Mouse (Mus musculus): ENCODE measurements around the gene Ubash3b. TPM values are rescaled to one million over a fixed set of nuclear protein-coding genes. Genes with fewer than 3 reads are reported as not detected.

Ubash3b gene
- polyA plus RNA-seq, 1 experiment from 2014 or later: 29.7 TPM

- Histone ChIP-seq H3K4me2 (ENCODE audit: low read length) (no peak overlapping the region), H3K27me3 (replicated peaks; ENCODE audit: control insufficient read depth, insufficient read depth, low read length) (no peaks in the 10 kb centered on the region), H3K4me1 (ENCODE audit: control insufficient read depth, insufficient read depth, low read depth, low read length) (peaks cover 11% of the 10 kb centered on the region), H3K27ac (ENCODE audit: low read depth, low read length) (peak overlapping the region; percentile 26; the same call in 1 of the 2 replicates), H3K36me3 (ENCODE audit: control insufficient read depth, insufficient read depth, low read length) (no peaks in the 10 kb centered on the region), H3K4me3 (ENCODE audit: low read length) (no peak overlapping the region), H3K9ac (ENCODE audit: low read depth, low read length) (peak overlapping the region; percentile 25; the same call in 1 of the 2 replicates), H3K9me3 (ENCODE audit: control insufficient read depth, low read length) (no peaks in the 10 kb centered on the region)
- peak; percentile 53 for ATAC-seq
- 35% methylated on average over 4 of the region's 4 CpGs for WGBS
These were observed 85.3 kb downstream of the Ubash3b start for GRCm38 (mm10) chr9:41076150-41076549.

DNA sequence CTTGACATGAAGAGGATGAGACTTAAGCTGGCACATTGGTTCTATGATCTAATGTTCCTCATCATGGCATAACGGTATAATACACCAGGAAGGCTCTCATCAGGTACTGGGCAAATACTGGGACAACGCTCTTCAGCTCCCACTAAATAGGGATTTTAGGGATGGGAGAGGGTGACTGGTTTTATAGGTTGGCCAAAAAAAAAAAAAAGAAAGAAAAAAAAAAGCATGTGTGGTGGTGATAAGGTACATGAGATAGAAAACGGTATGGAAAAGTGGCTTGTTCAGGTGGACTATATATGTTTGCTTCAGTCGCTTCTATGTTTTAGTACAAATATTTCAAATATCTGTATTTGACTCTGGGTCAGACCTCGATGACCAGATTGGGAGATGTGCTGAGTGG is 86.0 kb downstream of the Ubash3b start:
- whole genome bisulfite sequencing: 93% methylated on average over 5 of the region's 5 CpGs
- Histone ChIP-seq H3K9me3 (ENCODE audit: control insufficient read depth, low read length) (no peaks in the 10 kb centered on the region), H3K4me2 (ENCODE audit: low read length) (no peak overlapping the region), H3K4me1 (ENCODE audit: control insufficient read depth, insufficient read depth, low read depth, low read length) (peaks cover 11% of the 10 kb centered on the region), H3K27ac (ENCODE audit: low read depth, low read length) (no peak overlapping the region), H3K36me3 (ENCODE audit: control insufficient read depth, insufficient read depth, low read length) (no peaks in the 10 kb centered on the region), H3K4me3 (ENCODE audit: low read length) (no peak overlapping the region), H3K27me3 (replicated peaks; ENCODE audit: control insufficient read depth, insufficient read depth, low read length) (no peaks in the 10 kb centered on the region), H3K9ac (ENCODE audit: low read depth, low read length) (no peak overlapping the region)
- ATAC-seq: no peak

- peaks cover 10% of the 10 kb centered on the region for H3K4me1 ChIP-seq (ENCODE audit: control insufficient read depth, insufficient read depth, low read depth, low read length)
- no peak overlapping the region for H3K4me3 ChIP-seq (ENCODE audit: low read length)
- H3K27ac ChIP-seq (ENCODE audit: low read depth, low read length): no peak overlapping the region
- H3K36me3 ChIP-seq (ENCODE audit: control insufficient read depth, insufficient read depth, low read length): no peaks in the 10 kb centered on the region
- H3K4me2 ChIP-seq (ENCODE audit: low read length): no peak overlapping the region
- no peak overlapping the region for H3K9ac ChIP-seq (ENCODE audit: low read depth, low read length)
- no peaks in the 10 kb centered on the region for H3K9me3 ChIP-seq (ENCODE audit: control insufficient read depth, low read length)
- WGBS: 92% methylated on average over 19 of the region's 19 CpGs
- H3K27me3 ChIP-seq (replicated peaks; ENCODE audit: control insufficient read depth, insufficient read depth, low read length): no peaks in the 10 kb centered on the region
- ATAC-seq: no peak
These were observed 88.1 kb downstream of the Ubash3b start for GRCm38 (mm10) chr9:41073196-41074009.

DNA sequence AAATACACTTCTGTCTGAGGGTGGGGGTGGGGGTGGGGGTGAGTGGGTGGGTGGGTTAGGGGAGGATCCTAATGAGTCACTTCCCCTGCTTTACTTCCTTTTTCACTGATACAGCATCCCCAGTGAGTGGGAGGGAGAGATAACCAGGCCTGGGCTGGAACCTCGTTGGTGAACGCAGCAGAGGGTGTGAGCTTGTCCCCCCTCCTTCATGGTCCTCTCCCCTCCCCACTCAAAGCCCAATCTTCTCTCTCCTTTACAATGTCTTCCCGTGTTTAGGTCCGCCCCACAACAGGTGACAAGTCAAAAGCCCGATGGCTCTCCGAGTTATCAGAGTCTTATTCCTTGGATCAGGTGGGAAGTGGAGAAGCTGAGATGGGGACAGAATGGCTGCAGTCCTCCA is 88.7 kb downstream of the Ubash3b start:
- no peak overlapping the region for H3K9ac ChIP-seq (ENCODE audit: low read depth, low read length)
- WGBS: 81% methylated on average over 6 of the region's 6 CpGs
- H3K36me3 ChIP-seq (ENCODE audit: control insufficient read depth, insufficient read depth, low read length): no peaks in the 10 kb centered on the region

GRCm38 (mm10) chr9:41071906-41072511 is 89.5 kb downstream of the Ubash3b start:
- Histone ChIP-seq H3K36me3 (ENCODE audit: control insufficient read depth, insufficient read depth, low read length) (no peaks in the 10 kb centered on the region), H3K27me3 (replicated peaks; ENCODE audit: control insufficient read depth, insufficient read depth, low read length) (no peaks in the 10 kb centered on the region), H3K4me3 (ENCODE audit: low read length) (no peak overlapping the region), H3K27ac (ENCODE audit: low read depth, low read length) (no peak overlapping the region), H3K4me1 (ENCODE audit: control insufficient read depth, insufficient read depth, low read depth, low read length) (peaks cover 7% of the 10 kb centered on the region), H3K4me2 (ENCODE audit: low read length) (no peak overlapping the region), H3K9me3 (ENCODE audit: control insufficient read depth, low read length) (no peaks in the 10 kb centered on the region), H3K9ac (ENCODE audit: low read depth, low read length) (no peak overlapping the region)
- ATAC-seq: no peak
- WGBS: 81% methylated on average over 3 of the region's 3 CpGs

More for the DNA sequence above, 88.7 kb downstream of the Ubash3b start:
- no peaks in the 10 kb centered on the region for H3K27me3 ChIP-seq (replicated peaks; ENCODE audit: control insufficient read depth, insufficient read depth, low read length)
- no peak overlapping the region for H3K27ac ChIP-seq (ENCODE audit: low read depth, low read length)
- H3K4me2 ChIP-seq (ENCODE audit: low read length): no peak overlapping the region
- H3K4me1 ChIP-seq (ENCODE audit: control insufficient read depth, insufficient read depth, low read depth, low read length): peaks cover 7% of the 10 kb centered on the region
- no peaks in the 10 kb centered on the region for H3K9me3 ChIP-seq (ENCODE audit: control insufficient read depth, low read length)
- no peak overlapping the region for H3K4me3 ChIP-seq (ENCODE audit: low read length)
- ATAC-seq: no peak

- Histone ChIP-seq H3K9ac (ENCODE audit: low read depth, low read length) (no peak overlapping the region), H3K27ac (ENCODE audit: low read depth, low read length) (no peak overlapping the region), H3K4me2 (ENCODE audit: low read length) (no peak overlapping the region), H3K9me3 (ENCODE audit: control insufficient read depth, low read length) (no peaks in the 10 kb centered on the region), H3K36me3 (ENCODE audit: control insufficient read depth, insufficient read depth, low read length) (no peaks in the 10 kb centered on the region), H3K27me3 (replicated peaks; ENCODE audit: control insufficient read depth, insufficient read depth, low read length) (no peaks in the 10 kb centered on the region), H3K4me3 (ENCODE audit: low read length) (no peak overlapping the region), H3K4me1 (ENCODE audit: control insufficient read depth, insufficient read depth, low read depth, low read length) (peaks cover 3% of the 10 kb centered on the region; the same call in 1 of the 2 replicates)
- 76% methylated on average over 5 of the region's 5 CpGs for WGBS
- ATAC-seq: no peak
These were observed 90.7 kb downstream of the Ubash3b start for GRCm38 (mm10) chr9:41070761-41071181.

DNA sequence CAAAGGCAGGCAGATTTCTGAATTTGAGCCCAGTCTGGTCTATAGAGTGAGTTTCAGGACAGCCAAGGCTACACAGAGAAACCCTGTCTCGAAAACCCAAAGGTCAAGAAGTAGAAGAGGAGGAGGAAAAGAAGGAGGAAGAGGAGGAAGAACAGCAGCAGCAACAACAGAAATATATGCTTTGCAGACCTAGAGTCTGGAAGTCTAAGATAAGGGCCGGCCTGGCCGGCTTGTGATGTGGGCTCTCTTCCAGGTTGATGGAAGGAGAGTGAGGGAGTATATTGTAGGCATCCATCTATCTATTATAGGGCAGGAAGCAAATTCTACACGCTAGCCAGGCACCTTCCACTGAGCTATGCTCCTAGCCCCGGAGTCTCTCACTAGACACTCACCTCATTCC is 92.0 kb downstream of the Ubash3b start:
- Histone ChIP-seq H3K4me1 (ENCODE audit: control insufficient read depth, insufficient read depth, low read depth, low read length) (peaks cover 3% of the 10 kb centered on the region; the same call in 1 of the 2 replicates), H3K9ac (ENCODE audit: low read depth, low read length) (no peak overlapping the region), H3K27me3 (replicated peaks; ENCODE audit: control insufficient read depth, insufficient read depth, low read length) (no peaks in the 10 kb centered on the region), H3K4me2 (ENCODE audit: low read length) (no peak overlapping the region), H3K27ac (ENCODE audit: low read depth, low read length) (no peak overlapping the region), H3K36me3 (ENCODE audit: control insufficient read depth, insufficient read depth, low read length) (no peaks in the 10 kb centered on the region), H3K4me3 (ENCODE audit: low read length) (no peak overlapping the region), H3K9me3 (ENCODE audit: control insufficient read depth, low read length) (no peaks in the 10 kb centered on the region)
- WGBS: 88% methylated on average over 5 of the region's 5 CpGs
- no peak for ATAC-seq

GRCm38 (mm10) chr9:41061446-41061845 is 100.1 kb downstream of the Ubash3b start:
- WGBS: 40% methylated on average over 5 of the region's 5 CpGs
- no peak overlapping the region for H3K4me2 ChIP-seq (ENCODE audit: low read length)
- H3K4me3 ChIP-seq (ENCODE audit: low read length): no peak overlapping the region
- H3K4me1 ChIP-seq (ENCODE audit: control insufficient read depth, insufficient read depth, low read depth, low read length): peaks cover 10% of the 10 kb centered on the region
- H3K27ac ChIP-seq (ENCODE audit: low read depth, low read length): 0 out of 2 replicates have a peak overlapping the region, but pooled peaks have one; percentile 46
- H3K27me3 ChIP-seq (replicated peaks; ENCODE audit: control insufficient read depth, insufficient read depth, low read length): no peaks in the 10 kb centered on the region
- ATAC-seq: no peak
- H3K36me3 ChIP-seq (ENCODE audit: control insufficient read depth, insufficient read depth, low read length): no peaks in the 10 kb centered on the region
- no peak overlapping the region for H3K9ac ChIP-seq (ENCODE audit: low read depth, low read length)
- no peaks in the 10 kb centered on the region for H3K9me3 ChIP-seq (ENCODE audit: control insufficient read depth, low read length)

DNA sequence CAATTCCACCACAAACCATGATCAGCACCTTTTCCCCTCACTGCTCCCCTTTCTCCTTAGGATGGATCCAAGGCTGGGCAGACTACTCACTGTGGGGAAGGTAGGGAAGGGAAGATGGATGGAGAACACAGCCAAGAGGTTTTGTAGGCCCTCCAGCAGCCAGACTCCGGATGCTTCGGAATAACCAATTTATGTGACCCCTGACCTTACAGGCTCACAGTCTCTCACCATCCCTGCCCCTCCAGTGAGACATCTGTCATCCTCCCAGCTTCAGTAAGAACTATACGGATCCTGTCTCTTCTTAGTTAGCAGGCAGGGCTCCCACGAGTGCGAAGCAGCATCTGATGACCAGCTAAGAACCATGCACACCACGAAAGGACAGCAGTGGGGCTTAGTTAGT is 100.9 kb downstream of the Ubash3b start:
- Histone ChIP-seq H3K9ac (ENCODE audit: low read depth, low read length) (no peak overlapping the region), H3K4me3 (ENCODE audit: low read length) (no peak overlapping the region), H3K27me3 (replicated peaks; ENCODE audit: control insufficient read depth, insufficient read depth, low read length) (no peaks in the 10 kb centered on the region), H3K27ac (ENCODE audit: low read depth, low read length) (no peak overlapping the region), H3K36me3 (ENCODE audit: control insufficient read depth, insufficient read depth, low read length) (no peaks in the 10 kb centered on the region), H3K4me1 (ENCODE audit: control insufficient read depth, insufficient read depth, low read depth, low read length) (peaks cover 10% of the 10 kb centered on the region), H3K4me2 (ENCODE audit: low read length) (no peak overlapping the region), H3K9me3 (ENCODE audit: control insufficient read depth, low read length) (no peaks in the 10 kb centered on the region)
- ATAC-seq: no peak
- 73% methylated on average over 6 of the region's 6 CpGs for WGBS
